Mouse (Mus musculus): Measurements from ENCODE around the gene Zfp536.

DNA sequence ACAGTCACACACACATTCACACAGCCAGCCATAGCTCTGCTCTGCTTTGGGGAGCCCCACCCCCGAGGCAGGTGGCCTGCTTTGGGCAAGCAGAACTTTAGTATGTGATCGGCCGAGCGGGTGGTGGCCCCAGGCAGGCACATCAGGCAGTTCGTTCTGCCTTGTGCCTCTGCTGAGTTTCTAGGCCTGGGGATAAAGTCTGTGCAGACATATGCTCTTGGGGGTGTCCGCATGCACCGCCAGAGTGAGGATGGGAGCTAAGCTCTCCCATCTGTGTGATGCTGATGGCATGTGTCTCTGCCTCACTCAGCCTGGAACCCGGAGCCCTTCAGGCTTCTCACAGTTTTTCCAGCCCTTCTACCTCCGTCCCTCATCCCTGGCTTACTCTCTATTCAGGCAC is 263.7 kb downstream of the Zfp536 start:
- TF ChIP-seq CTCF (IDR thresholded peaks at IDR 0.05; ENCODE audit: control insufficient read depth, insufficient read depth, insufficient read length): no peak
- no peak for TF ChIP-seq FOSL1 (IDR thresholded peaks at IDR 0.05; ENCODE audit: insufficient read depth, low read length, poor library complexity, severe bottlenecking)
- TF ChIP-seq MAX (IDR thresholded peaks at IDR 0.05): no peak
- TF ChIP-seq USF1 (IDR thresholded peaks at IDR 0.05; ENCODE audit: low read depth): no peak
- TF ChIP-seq MYOD1 (IDR thresholded peaks at IDR 0.05; ENCODE audit: control insufficient read depth, insufficient read length, low read depth): no peak

All from C2C12 (cell line).